Mouse (Mus musculus): Measurements from ENCODE around the gene Ccr7. TPM values are rescaled to one million over a fixed set of nuclear protein-coding genes. Genes with fewer than 3 reads are reported as not detected.

The Ccr7 gene
- polyA plus RNA-seq (2015; fragmentation: Nextera tagmentation; extraction: Ambion mirVana): 0.69 and 1.5 TPM in 2 replicates

DNA sequence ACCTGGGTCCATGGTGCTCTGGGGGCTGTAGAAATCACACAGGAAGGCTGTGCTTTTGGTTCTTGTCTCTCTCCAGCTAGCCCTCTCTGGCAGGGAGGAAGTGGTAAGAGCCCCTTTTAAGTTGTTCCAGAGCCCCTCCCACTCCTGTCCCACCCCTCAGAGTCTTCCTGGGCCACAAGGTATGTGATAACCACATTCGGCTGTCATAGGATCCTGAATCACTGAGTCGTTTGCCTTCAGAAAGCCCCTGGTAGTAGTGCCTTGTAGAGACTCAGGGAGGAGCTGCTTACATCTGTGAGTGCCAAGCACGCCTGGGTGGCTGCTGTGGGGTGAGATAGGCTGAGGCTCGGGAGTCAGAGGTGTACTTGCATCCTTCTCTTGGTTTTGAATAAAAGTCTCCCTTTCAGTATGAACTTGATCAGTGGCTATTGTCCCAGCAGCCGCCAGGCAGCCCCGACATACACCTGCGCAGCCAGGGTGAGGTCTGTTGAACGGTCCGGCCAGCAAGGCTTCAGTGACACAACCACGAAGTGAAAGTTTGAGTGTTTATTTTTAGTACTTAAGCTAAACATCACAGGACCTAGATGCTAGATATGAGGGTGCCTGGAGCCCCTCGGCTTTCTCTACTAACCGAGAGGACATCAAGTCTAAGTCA is at the start of gene Ccr7:
TSS of gene Ccr7 (minus strand) at position 91 of the 655 bp plus-strand sequence.
- WGBS: 33% methylated on average over 12 of the region's 12 CpGs
- H3K4me2 ChIP-seq (ENCODE audit: low read depth, low read length): peak within 1 kb of the TSS; percentile 60
- H3K9ac ChIP-seq (ENCODE audit: low read length): peak within 1 kb of the TSS; percentile 50; the same call in 1 of the 2 replicates
- H3K4me1 ChIP-seq (ENCODE audit: control insufficient read depth, insufficient read depth, low read length): peaks cover 7% of the 10 kb centered on the region
- 0 out of 2 replicates have a peak, but pooled peaks cover 2% of the 10 kb centered on the region for H3K27me3 ChIP-seq (ENCODE audit: control insufficient read depth, insufficient read depth, low read length)
- peak; percentile 66 for ATAC-seq (replicated peaks; ENCODE audit: extremely low read depth, insufficient read depth, low FRiP score)
- H3K4me3 ChIP-seq (ENCODE audit: low read length): peak within 1 kb of the TSS; percentile 43
- no peaks in the 10 kb centered on the region for H3K9me3 ChIP-seq (replicated peaks; ENCODE audit: control insufficient read depth, low read length)
- H3K27ac ChIP-seq (ENCODE audit: low read length): peak within 1 kb of the TSS; percentile 35
- no peaks in the 10 kb centered on the region for H3K36me3 ChIP-seq (ENCODE audit: control insufficient read depth, insufficient read depth)

DNA sequence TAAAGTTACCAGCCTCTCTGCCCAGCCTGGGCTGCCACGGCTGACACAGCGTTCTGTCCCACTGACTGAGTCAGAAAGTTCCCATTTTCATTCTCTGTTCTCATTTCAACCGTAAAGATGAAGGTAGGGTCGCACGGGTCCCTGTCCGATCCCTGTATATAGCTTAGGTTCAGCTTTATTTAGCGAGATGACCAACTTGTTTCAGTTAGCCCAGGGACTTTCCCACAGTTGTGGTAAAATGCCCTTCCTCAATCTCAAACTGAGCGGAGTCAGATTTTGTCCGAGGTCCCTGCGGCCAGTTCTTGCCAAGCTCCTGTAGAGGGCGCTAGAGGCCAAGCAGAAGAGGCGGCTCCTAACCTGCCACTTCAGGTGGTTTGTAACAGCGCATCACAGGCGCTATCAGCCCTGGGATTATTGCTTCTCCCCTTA is 34.3 kb upstream of the Ccr7 start:
- Histone ChIP-seq H3K9me3 (replicated peaks; ENCODE audit: control insufficient read depth, low read length) (no peaks in the 10 kb centered on the region), H3K4me1 (ENCODE audit: control insufficient read depth, insufficient read depth, low read length) (no peaks in the 10 kb centered on the region), H3K9ac (ENCODE audit: low read length) (no peak overlapping the region), H3K27ac (ENCODE audit: low read length) (no peak overlapping the region), H3K36me3 (ENCODE audit: control insufficient read depth, insufficient read depth) (no peaks in the 10 kb centered on the region), H3K27me3 (ENCODE audit: control insufficient read depth, insufficient read depth, low read length) (peaks cover 21% of the 10 kb centered on the region), H3K4me3 (ENCODE audit: low read length) (no peak overlapping the region), H3K4me2 (ENCODE audit: low read depth, low read length) (0 out of 2 replicates have a peak overlapping the region, but pooled peaks have one; percentile 20)
- no peak for ATAC-seq (replicated peaks; ENCODE audit: extremely low read depth, insufficient read depth, low FRiP score)
- 21% methylated on average over 14 of the region's 14 CpGs for WGBS

DNA sequence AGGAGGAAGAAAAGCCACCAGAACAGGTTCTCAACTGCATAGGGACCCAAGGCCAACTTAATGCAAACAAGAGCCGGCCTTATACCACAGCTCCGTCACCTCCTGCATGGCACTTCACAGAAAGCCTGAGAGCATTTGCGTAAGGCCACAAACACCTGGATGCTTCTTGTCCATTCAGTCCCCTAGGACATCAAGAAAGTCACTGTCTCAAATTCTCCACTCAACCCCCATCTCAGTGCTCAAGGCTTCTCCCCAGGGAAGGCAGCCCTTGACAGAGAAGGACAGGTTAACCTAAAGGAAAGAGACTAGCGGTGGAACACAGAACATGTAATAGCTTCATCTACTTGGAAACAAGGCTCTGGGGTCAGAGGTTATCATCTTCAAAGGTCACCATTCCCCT is 32.5 kb upstream of the Ccr7 start:
- Histone ChIP-seq H3K4me2 (ENCODE audit: low read depth, low read length) (no peak overlapping the region), H3K4me3 (ENCODE audit: low read length) (no peak overlapping the region), H3K36me3 (ENCODE audit: control insufficient read depth, insufficient read depth) (no peaks in the 10 kb centered on the region), H3K27me3 (ENCODE audit: control insufficient read depth, insufficient read depth, low read length) (peaks cover 21% of the 10 kb centered on the region), H3K9me3 (replicated peaks; ENCODE audit: control insufficient read depth, low read length) (no peaks in the 10 kb centered on the region), H3K27ac (ENCODE audit: low read length) (no peak overlapping the region), H3K4me1 (ENCODE audit: control insufficient read depth, insufficient read depth, low read length) (no peaks in the 10 kb centered on the region), H3K9ac (ENCODE audit: low read length) (no peak overlapping the region)
- no peak for ATAC-seq (replicated peaks; ENCODE audit: extremely low read depth, insufficient read depth, low FRiP score)
- 82% methylated on average over 4 of the region's 4 CpGs for WGBS

DNA sequence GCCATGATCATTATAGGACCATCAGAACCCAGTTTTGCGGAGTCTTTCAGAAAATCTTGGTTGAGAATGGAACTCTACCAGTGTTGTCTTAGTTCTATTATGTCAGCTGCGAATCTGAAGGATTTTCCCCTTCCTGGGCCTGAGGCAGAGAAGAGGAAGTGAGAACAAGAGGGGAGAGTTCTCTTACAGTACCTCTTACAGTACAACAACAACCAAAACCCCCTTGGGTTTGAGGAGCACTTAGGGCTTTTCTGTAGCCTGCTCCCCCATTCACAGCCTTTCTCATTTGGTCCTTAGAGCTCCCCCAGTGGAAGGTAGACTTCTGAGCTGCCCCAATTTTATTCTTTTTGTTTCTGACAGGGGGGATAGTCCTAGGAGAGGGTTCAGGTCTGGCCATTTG is 32.0 kb upstream of the Ccr7 start:
- 74% methylated on average over 2 of the region's 2 CpGs for WGBS
- Histone ChIP-seq H3K9me3 (replicated peaks; ENCODE audit: control insufficient read depth, low read length) (no peaks in the 10 kb centered on the region), H3K4me2 (ENCODE audit: low read depth, low read length) (no peak overlapping the region), H3K27ac (ENCODE audit: low read length) (no peak overlapping the region), H3K27me3 (ENCODE audit: control insufficient read depth, insufficient read depth, low read length) (peaks cover 21% of the 10 kb centered on the region), H3K4me1 (ENCODE audit: control insufficient read depth, insufficient read depth, low read length) (no peaks in the 10 kb centered on the region), H3K9ac (ENCODE audit: low read length) (no peak overlapping the region), H3K4me3 (ENCODE audit: low read length) (no peak overlapping the region), H3K36me3 (ENCODE audit: control insufficient read depth, insufficient read depth) (no peaks in the 10 kb centered on the region)
- no peak for ATAC-seq (replicated peaks; ENCODE audit: extremely low read depth, insufficient read depth, low FRiP score)

DNA sequence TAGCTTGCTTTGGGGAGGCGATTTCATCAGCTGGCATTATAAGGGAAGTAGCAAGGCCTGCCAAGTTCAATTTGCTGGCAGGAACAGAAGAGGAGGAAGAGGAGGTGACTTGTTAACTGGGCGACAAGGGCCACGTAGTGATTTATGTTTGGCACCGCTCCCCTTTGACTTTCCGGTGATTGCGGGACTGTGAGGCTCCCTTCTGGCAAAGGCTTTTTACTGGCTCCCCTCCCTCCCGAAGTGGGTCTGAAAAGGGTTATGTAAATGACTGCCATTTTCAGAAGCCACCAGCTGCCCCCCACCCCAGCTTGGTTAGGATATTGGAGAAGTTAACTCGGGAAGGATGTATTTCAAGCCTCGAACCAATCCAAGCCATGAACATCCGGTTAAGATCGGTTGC is 27.7 kb upstream of the Ccr7 start:
- no peak overlapping the region for H3K27ac ChIP-seq (ENCODE audit: low read length)
- H3K4me3 ChIP-seq (ENCODE audit: low read length): no peak overlapping the region
- no peak overlapping the region for H3K9ac ChIP-seq (ENCODE audit: low read length)
- no peak overlapping the region for H3K4me2 ChIP-seq (ENCODE audit: low read depth, low read length)
- H3K4me1 ChIP-seq (ENCODE audit: control insufficient read depth, insufficient read depth, low read length): 0 out of 2 replicates have a peak, but pooled peaks cover 2% of the 10 kb centered on the region
- 52% methylated on average over 11 of the region's 11 CpGs for WGBS
- no peaks in the 10 kb centered on the region for H3K9me3 ChIP-seq (replicated peaks; ENCODE audit: control insufficient read depth, low read length)
- no peaks in the 10 kb centered on the region for H3K36me3 ChIP-seq (ENCODE audit: control insufficient read depth, insufficient read depth)
- 0 out of 2 replicates have a peak, but pooled peaks cover 2% of the 10 kb centered on the region for H3K27me3 ChIP-seq (ENCODE audit: control insufficient read depth, insufficient read depth, low read length)
- no peak for ATAC-seq (replicated peaks; ENCODE audit: extremely low read depth, insufficient read depth, low FRiP score)

DNA sequence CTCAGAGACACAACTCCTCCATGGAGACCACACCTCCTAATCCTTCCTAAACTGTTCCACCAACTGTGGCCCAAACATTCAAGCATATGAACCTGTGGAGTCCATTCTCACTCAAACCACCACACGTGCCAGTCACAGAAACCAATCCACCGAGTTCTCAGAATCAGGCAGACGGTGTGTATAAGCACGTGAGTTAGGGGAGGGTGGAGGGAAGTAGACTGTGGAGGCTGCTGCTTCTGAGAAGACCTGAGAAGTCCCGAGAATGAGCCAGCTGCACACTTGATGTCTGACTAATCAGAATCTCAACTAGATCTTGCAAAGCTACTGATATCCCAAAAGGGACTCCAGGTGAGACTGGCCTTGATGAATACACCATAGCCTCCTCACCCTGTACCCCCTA is 25.2 kb upstream of the Ccr7 start:
- ATAC-seq (replicated peaks; ENCODE audit: extremely low read depth, insufficient read depth, low FRiP score): no peak

DNA sequence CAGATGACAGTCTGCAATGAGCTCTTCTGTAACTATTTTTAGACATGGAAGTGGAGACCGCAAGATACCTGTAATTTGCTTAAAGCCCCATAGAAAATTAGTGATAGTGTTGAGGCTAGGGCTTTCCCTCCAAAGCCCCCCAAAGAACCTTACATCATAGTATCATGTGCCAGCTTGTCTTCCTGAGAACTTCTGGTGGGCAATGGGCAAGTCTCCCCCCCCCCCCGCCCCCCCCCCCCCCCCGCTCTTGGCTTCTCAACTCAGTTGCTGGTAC is 23.0 kb upstream of the Ccr7 start:
- ATAC-seq (replicated peaks; ENCODE audit: extremely low read depth, insufficient read depth, low FRiP score): no peak
- H3K4me3 ChIP-seq (ENCODE audit: low read length): no peak overlapping the region
- no peak overlapping the region for H3K4me2 ChIP-seq (ENCODE audit: low read depth, low read length)

More for the DNA sequence above, 25.2 kb upstream of the Ccr7 start:
- Histone ChIP-seq H3K4me1 (ENCODE audit: control insufficient read depth, insufficient read depth, low read length) (0 out of 2 replicates have a peak, but pooled peaks cover 2% of the 10 kb centered on the region), H3K9me3 (replicated peaks; ENCODE audit: control insufficient read depth, low read length) (no peaks in the 10 kb centered on the region), H3K4me3 (ENCODE audit: low read length) (no peak overlapping the region), H3K27ac (ENCODE audit: low read length) (no peak overlapping the region), H3K27me3 (ENCODE audit: control insufficient read depth, insufficient read depth, low read length) (no peaks in the 10 kb centered on the region), H3K36me3 (ENCODE audit: control insufficient read depth, insufficient read depth) (no peaks in the 10 kb centered on the region), H3K4me2 (ENCODE audit: low read depth, low read length) (no peak overlapping the region), H3K9ac (ENCODE audit: low read length) (no peak overlapping the region)
- 73% methylated on average over 5 of the region's 5 CpGs for WGBS

DNA sequence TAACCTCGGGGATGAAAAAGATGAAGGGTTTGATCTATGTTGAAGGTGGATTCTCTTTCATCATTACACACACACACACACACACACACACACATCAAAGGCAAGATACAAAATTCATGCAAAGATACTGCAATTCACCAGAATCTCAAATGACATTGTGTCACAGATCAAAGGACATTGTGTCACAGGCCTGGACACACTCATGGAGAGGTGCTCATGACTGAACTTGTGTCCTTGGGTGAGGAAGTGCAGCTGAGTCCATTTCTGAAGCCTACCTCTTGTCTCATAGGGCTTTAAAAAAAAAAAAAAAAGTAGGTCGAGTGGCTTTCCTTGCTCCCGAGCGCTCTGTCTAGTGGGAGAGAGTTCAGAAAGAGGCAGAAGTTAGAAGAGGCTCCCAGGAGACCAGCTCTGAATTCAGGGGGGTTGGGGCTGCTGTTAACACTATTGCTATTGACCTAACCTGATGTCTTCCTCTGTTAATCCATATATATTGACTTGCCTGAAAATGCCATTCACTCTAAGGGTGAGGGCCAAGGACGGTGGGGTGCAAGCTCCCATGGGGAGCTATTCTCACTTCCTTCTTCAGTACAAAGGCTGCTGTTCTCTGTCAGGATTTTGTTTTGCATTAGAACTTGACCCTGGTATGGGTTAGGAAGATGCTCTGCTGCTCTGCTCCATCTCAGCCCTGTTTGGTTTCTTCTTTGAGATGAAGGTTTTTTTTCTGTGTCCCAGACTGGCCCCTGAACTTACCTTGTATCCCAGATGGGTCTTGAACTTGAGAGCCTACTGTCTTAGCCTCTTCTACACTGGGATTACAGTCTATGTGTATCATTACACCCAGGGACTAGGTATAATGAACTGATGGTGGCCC is 22.4 kb upstream of the Ccr7 start:
- H3K9me3 ChIP-seq (replicated peaks; ENCODE audit: control insufficient read depth, low read length): 0 out of 2 replicates have a peak, but pooled peaks cover 3% of the 10 kb centered on the region
- H3K4me2 ChIP-seq (ENCODE audit: low read depth, low read length): no peak overlapping the region
- no peak for ATAC-seq (replicated peaks; ENCODE audit: extremely low read depth, insufficient read depth, low FRiP score)
- no peak overlapping the region for H3K27ac ChIP-seq (ENCODE audit: low read length)
- no peak overlapping the region for H3K9ac ChIP-seq (ENCODE audit: low read length)
- WGBS: 51% methylated on average over 5 of the region's 5 CpGs
- 0 out of 2 replicates have a peak, but pooled peaks cover 2% of the 10 kb centered on the region for H3K4me1 ChIP-seq (ENCODE audit: control insufficient read depth, insufficient read depth, low read length)
- H3K36me3 ChIP-seq (ENCODE audit: control insufficient read depth, insufficient read depth): no peaks in the 10 kb centered on the region
- H3K4me3 ChIP-seq (ENCODE audit: low read length): no peak overlapping the region
- H3K27me3 ChIP-seq (ENCODE audit: control insufficient read depth, insufficient read depth, low read length): no peaks in the 10 kb centered on the region

More for the DNA sequence above, 23.0 kb upstream of the Ccr7 start:
- H3K9me3 ChIP-seq (replicated peaks; ENCODE audit: control insufficient read depth, low read length): 0 out of 2 replicates have a peak, but pooled peaks cover 3% of the 10 kb centered on the region
- WGBS: 68% methylated on average over 1 of the region's 3 CpGs
- H3K27me3 ChIP-seq (ENCODE audit: control insufficient read depth, insufficient read depth, low read length): no peaks in the 10 kb centered on the region
- H3K4me1 ChIP-seq (ENCODE audit: control insufficient read depth, insufficient read depth, low read length): 0 out of 2 replicates have a peak, but pooled peaks cover 2% of the 10 kb centered on the region
- H3K9ac ChIP-seq (ENCODE audit: low read length): no peak overlapping the region
- H3K27ac ChIP-seq (ENCODE audit: low read length): no peak overlapping the region
- H3K36me3 ChIP-seq (ENCODE audit: control insufficient read depth, insufficient read depth): no peaks in the 10 kb centered on the region

DNA sequence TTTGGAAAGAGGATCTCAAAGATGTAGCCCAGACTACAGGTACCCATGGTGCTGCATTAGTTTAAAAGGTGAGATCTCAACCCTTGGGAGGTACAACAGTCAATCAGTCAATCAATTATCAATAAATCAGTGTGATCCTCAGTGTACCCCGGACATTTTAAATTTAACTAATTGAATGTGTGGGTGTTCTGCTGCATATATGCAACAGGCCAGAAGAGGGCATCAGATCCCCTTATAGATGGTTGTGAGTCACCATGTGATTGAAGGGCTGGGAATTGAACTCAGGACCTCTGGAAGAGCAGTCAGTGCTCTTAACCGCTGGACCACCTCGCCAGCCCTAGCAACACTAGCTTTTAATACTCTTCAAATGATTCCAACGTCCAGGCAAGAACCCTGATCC is 17.1 kb upstream of the Ccr7 start:
- Histone ChIP-seq H3K4me2 (ENCODE audit: low read depth, low read length) (no peak overlapping the region), H3K36me3 (ENCODE audit: control insufficient read depth, insufficient read depth) (no peaks in the 10 kb centered on the region), H3K9ac (ENCODE audit: low read length) (no peak overlapping the region), H3K27ac (ENCODE audit: low read length) (no peak overlapping the region), H3K4me3 (ENCODE audit: low read length) (no peak overlapping the region), H3K27me3 (ENCODE audit: control insufficient read depth, insufficient read depth, low read length) (no peaks in the 10 kb centered on the region), H3K4me1 (ENCODE audit: control insufficient read depth, insufficient read depth, low read length) (no peaks in the 10 kb centered on the region), H3K9me3 (replicated peaks; ENCODE audit: control insufficient read depth, low read length) (0 out of 2 replicates have a peak, but pooled peaks cover 3% of the 10 kb centered on the region)
- ATAC-seq (replicated peaks; ENCODE audit: extremely low read depth, insufficient read depth, low FRiP score): no peak
- 77% methylated on average over 4 of the region's 4 CpGs for WGBS

All from heart, embryonic 16.5 days (tissue).